Mouse (Mus musculus) cerebellum, adult 9-10 months (tissue): Measurements from ENCODE around the gene Hist1h4d.
"Not testable (repeated sequence)": the region's sequence is repeated elsewhere in the genome, so short reads cannot be mapped to it uniquely, and the experiment has no call there.

Source experiments
- DNase-seq: peaks from one replicate; pipeline ENCODE4 v3.0.0; 2022

Gene Hist1h4d

DNA sequence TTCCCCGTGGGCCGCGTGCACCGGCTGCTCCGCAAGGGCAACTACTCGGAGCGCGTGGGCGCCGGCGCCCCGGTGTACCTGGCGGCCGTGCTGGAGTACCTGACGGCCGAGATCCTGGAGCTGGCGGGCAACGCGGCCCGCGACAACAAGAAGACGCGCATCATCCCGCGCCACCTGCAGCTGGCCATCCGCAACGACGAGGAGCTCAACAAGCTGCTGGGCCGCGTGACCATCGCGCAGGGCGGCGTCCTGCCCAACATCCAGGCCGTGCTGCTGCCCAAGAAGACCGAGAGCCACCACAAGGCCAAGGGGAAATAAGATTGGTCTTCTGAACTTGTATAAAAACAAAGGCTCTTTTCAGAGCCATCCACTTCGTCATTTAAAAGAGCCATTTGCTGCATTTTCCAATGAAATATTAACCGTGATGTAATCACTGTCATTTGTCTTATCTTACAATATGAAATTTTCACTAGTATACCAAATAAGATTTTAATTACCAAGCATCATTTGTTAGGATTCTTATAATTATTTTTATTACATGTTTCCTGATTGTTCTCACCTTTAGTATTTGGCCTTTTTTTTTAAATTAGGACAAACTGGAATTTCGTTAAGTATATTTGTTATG is 6.7 kb upstream of the Hist1h4d start:
- not testable (repeated sequence) for DNase-seq

- DNase-seq, result peak; percentile 53
Measured at GRCm38 (mm10) chr13:23575271-23575851, 6.0 kb upstream of the Hist1h4d start, which contains the start of gene Hist1h3d. TSS of gene Hist1h3d (plus strand) at chr13:23575763.

DNA sequence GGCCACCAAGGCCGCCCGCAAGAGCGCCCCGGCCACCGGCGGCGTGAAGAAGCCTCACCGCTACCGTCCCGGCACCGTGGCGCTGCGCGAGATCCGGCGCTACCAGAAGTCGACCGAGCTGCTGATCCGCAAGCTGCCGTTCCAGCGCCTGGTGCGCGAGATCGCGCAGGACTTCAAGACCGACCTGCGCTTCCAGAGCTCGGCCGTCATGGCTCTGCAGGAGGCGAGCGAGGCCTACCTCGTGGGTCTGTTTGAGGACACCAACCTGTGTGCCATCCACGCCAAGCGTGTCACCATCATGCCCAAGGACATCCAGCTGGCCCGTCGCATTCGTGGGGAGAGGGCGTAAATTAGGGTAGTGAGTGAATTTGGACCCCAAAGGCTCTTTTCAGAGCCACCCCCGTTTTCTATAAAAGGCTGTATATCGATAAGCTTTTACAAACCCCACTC is 5.5 kb upstream of the Hist1h4d start:
- not testable (repeated sequence) for DNase-seq

- no peak for DNase-seq
Measured at GRCm38 (mm10) chr13:23576351-23576881, 5.0 kb upstream of the Hist1h4d start.

DNA sequence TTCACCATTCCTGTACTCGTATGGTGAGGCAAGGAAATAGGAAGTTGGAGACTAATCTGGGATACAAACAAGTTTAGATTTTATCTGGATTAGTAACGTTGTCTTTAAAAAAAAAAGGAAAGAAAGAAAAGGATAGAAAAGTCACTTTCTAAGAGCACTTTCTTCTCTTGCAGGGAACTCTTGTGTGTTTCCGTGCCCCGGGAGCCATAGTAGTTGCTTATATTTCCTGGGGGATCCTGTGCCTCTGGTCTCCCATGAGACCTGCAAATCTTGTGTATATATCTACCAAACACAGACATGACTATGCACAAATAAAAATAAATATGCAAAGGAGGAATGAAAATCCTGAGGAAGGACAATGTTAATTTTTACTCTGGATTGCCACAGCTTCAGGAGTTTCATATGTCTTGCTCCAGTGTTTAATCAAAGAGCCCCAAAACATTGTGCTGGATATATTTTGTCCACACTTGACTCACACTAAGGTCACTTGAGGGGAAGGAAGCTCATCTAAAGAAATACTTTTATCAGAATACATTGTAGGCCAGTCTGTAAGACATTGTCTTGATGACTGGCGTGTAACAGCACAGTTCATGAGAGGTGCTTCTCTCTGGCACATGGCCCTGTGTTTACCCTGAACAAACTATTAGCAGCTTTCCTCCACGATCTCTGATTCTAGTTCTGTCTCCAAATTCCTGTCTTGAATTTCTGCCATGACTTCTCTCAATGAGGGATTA is 4.3 kb upstream of the Hist1h4d start:
- DNase-seq, result no peak

GRCm38 (mm10) chr13:23577835-23578234 is 3.6 kb upstream of the Hist1h4d start:
- DNase-seq, result no peak

DNA sequence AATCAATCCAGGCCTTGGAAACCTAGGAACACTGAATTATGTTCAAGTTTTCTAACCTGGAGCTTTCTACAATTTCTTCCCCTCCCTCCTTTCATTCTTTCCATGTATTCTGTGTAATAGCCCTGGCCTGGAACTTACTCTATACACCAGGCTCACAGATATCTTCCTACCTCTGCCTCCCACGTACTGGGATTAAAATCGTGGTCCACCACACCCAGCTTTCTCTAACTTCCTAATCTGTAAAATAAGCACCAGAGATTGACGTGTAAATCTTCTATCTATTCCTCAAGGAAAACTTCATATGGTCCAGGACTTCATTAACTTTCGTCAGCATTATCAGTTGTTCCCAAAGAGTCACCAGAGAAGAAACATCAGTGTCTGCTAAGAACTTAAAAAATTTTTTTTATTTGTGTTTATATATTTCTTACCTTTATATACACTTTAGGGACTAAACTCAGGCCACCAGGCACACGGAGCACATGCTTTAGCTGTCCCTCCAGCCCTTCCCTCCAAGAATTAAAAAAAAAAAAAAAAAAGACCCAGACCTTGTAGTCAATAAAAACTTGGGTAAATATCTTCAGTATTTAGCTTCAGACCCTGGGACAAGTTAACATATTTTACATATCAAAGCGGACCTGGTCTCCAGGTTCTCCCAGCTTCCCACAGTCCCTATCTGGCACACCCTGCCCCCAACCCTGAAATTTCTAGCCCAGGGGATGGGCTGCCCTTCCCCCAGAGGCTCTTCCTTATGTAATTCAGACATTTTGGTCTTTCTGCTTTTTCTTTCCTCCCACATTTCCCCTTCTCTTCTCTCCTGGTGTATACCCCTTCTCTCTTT is 1.0 kb downstream of the Hist1h4d start:
- peak; percentile 40 for DNase-seq

GRCm38 (mm10) chr13:23583387-23584068 is 2.1 kb downstream of the Hist1h4d start:
- DNase-seq, result peak; percentile 9

DNA sequence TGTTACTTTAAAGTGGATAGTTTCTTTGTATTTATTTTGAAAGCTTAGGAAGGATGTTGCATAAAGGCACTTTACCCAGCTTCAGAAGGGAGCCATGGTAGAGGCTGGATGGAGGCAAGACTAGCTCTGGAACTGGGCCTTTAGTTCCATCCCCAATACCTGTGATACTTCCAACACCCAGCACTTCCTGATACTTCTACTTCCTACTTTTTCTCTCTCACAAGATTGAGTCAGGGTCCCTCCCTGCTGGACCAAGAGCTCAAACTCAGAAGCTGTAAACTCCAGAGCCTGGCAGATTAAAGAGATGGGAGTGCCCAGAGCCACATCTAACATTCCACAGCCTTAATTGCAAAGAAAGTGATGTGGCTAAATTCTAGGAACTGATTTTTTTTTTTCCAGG is 2.9 kb downstream of the Hist1h4d start:
- peak; percentile 12 for DNase-seq

DNA sequence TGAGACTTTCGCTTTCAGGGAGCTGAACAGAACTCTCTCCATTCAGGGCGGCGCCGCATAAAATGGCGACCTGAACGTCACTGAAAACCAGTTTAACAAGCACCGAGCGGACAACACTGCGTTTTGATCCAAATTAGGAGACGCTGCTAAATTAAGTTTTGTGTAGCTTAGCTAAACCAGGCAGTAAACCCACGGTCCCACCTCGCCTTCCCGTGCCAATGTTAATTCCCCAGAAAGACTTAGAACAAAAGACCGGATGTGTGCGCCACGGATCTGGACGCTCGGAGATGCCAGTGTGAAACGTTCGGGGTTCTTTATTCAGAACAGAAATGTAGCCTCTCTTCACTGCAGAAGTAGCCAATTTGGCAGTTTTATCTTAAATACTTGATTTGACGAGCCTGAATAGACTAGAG is 3.6 kb downstream of the Hist1h4d start:
- DNase-seq, result no peak

DNA sequence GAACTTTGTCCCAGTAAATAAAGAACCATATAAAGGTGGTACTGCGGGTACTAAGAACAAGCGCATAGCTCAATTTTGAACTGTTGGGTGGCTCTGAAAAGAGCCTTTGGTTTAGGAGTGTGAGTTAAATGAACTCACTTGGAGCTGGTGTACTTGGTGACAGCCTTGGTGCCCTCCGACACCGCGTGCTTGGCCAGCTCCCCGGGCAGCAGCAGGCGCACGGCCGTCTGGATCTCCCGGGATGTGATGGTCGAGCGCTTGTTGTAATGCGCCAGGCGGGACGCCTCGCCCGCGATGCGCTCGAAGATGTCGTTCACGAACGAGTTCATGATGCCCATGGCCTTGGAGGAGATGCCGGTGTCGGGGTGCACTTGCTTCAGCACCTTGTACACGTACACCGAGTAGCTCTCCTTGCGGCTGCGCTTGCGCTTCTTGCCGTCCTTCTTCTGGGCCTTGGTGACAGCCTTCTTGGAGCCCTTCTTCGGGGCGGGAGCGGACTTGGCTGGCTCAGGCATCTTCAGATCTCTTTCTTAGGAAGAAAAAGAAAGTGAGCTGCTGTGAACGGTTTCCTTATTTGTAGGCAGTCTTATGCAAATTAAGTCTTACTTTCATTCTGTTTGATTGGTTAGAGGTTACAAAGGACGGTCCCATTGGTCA is 4.2 kb downstream of the Hist1h4d start:
- DNase-seq, result peak; percentile 87

GRCm38 (mm10) chr13:23586099-23586939 is 4.9 kb downstream of the Hist1h4d start:
- DNase-seq, result no peak

DNA sequence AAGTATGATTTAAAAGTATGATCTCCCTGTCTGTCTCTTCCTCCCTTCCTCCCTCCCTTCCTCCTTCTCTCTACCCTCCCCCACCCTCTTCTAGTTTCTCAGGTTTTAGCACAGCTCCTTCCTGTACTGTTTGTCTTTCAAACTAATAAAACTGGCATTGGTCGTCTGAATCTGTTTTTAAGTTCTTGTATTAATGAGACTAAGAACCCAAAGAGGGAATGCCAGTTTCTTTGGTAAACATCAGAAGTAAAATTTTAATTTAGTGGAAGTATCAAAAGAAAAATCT is 5.5 kb downstream of the Hist1h4d start:
- DNase-seq, result no peak

DNA sequence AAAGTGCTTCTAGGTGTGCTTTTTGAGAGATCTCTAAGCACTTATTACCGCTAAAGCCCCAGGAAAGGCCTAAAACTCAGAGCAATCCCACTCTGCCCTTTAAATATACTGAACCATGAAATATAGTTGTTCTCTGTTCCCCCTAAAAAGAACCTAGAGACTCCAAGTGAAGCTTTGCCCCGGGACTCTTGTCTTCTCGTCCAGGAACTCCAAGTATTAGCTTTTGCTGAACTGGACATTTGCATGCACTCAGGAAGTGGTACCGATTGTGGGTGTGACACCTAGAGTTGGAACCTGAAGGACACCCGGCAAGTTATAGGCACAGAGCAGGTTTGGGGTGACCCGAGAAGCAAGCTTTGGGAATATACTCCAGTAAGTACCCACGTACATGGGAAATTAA is 9.8 kb downstream of the Hist1h4d start:
- DNase-seq, result no peak

DNA sequence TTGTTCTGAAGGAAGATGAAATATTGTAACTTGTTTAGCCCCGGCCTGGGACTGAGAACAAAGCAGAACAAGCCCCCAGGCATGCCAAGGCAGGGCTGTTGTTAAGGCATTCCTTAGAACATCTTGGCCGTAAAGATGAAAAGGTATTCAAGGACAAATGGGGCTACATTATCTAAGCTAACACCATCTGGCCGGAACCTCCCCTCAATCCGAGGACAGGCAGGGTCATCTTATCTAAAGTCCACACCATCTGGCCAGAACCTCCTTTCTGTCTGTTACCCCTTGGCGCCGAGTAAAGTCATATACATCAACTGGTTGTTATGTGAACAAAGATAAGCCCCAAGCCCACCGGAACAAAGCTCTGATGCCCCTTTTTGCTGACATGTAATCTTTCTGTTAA is 10.5 kb downstream of the Hist1h4d start:
- not testable (repeated sequence) for DNase-seq

DNA sequence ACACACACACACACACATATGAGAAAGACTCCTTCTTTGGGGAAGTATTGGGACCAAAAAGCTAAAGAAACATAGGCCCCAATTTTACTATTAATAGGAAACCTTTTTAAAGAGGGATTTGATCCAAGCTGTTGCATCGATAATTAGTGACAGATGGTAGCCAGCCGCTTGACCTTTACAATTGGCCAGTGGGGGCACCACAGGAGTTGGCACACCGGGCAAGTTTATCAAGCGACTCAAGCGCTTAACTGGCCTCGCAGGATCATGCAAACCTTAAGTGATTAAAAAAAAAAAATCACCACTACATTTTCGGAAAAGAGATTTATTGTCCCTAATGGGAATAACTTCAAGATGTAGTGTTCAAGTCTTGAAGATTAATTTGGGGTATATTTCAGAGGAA is 11.2 kb downstream of the Hist1h4d start:
- DNase-seq, result peak; percentile 79

DNA sequence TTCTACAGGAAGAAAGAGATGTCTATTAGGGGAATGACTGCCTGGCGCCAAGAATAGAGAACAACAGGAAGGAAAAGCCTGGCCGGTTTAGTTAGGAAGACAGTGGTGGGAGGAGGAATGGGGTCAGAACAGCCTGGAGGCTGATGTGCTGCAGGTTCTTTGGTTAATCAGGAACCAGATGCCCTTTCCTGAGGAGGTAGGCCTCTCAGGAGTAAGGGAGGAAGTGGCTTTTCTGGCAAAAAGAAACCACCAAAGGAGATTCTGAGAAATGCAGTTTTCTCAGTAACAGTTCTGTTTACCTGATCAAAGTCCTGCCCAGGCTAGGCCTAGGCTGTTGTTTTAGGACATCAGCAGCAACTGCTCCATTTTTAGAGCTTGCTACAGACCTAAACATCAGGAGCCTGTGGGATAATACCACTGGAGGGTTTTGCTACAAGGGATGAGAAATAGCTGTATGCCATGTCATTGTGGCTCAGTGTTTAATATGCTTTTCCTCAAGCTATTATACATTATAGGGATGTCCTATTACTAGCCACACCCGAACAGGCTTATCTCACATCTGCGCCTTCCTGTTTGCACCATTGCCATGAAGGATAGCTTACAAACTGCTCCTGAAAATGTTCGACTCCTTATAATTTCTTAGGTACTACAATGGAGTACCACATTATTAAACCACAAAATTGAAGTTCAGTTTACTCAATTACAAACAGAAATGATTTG is 11.8 kb downstream of the Hist1h4d start:
- no peak for DNase-seq

GRCm38 (mm10) chr13:23595185-23595584 is 13.8 kb downstream of the Hist1h4d start:
- no peak for DNase-seq

DNA sequence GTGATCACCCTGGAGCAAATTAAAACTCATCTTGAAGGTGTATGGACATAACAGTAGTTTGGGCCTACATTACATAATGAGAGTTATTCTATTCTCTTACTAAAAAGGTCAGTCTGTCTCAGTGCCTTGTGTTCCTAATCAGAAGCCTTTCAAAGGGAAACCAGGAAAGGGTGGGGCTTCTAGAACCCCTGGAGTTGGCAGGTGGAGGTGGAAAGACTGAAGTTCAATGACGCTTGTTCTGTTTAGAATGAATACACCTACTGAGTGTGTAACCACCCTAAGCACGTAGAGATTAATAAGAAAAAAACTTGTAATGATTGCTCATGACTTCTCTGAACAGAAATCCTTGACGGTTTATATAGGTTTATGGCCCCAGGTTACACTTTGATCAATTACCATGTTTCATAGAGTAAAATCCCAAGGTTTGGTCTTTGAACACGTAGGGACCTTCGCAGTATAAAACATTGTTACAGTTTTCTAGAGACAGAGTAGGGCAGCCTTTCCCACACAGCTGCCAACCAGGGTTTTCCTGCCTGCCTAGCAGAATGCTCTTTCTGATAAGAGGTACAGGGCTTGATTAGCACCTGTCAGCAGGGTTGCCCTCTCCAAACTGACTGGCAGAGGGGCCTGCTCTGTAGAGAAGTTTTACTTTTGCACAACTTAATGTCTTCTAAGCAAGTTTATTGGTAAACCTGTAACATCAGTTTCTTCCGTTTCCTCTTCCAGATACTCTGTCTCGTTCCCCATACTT is 14.4 kb downstream of the Hist1h4d start:
- DNase-seq, result no peak

DNA sequence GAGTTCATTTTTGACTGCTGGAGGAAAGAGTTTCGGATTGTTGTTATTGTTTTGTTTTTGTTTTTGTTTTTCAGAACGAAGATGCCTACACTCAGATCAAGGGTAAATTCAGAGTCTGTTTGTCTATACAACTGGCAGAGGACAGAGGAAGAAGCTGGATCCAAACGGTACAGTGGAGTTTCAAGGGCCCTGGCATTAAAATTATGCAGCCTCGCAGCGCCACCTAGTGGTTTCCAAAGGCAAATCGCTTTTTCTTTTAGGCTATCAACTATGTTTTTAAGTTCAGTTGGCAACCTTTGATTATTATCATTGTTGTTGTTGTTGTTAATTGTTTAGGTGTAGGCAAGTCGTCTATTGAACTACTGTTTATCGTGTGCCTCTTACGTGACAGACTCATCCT is 16.6 kb downstream of the Hist1h4d start:
- peak; percentile 74 for DNase-seq
